Mouse (Mus musculus) forebrain, embryonic 16.5 days (tissue): ENCODE measurements around the gene Epn2. TPM values are rescaled to one million over a fixed set of nuclear protein-coding genes. Genes with fewer than 3 reads are reported as not detected.

Experiments
- ATAC-seq: fragments of 200-750 bp; cut with Nextera tagmentation; 2 replicates; pipeline ENCODE4 v1.8.0; 2017; ENCODE audit warnings: mild to moderate bottlenecking, moderate library complexity
- H3K27ac ChIP-seq: fragments of 300-500 bp; sonication (generic); 2 replicates; pipeline ENCODE4 v1.5.1; 2014; ENCODE audit warnings: low read length, control low read depth
- H3K27me3 ChIP-seq: fragments of 300-500 bp; sonication (generic); replicated peaks from 2 replicates; pipeline ENCODE4 v1.6.1; 2014; ENCODE audit warnings: low read length; ENCODE audit not compliant: control insufficient read depth, insufficient read depth
- H3K36me3 ChIP-seq: fragments of 300-500 bp; sonication (generic); 2 replicates; pipeline ENCODE4 v1.6.1; 2014; ENCODE audit not compliant: control insufficient read depth, insufficient read depth
- H3K4me1 ChIP-seq: fragments of 300-500 bp; sonication (generic); replicated peaks from 2 replicates; pipeline ENCODE4 v1.6.1; 2014; ENCODE audit warnings: low read length; ENCODE audit not compliant: control insufficient read depth, insufficient read depth
- H3K4me2 ChIP-seq: fragments of 300-500 bp; sonication (generic); 2 replicates; pipeline ENCODE4 v1.6.1; 2014; ENCODE audit warnings: mild to moderate bottlenecking, low read length, control low read depth
- H3K4me3 ChIP-seq: fragments of 300-500 bp; sonication (generic); replicated peaks from 2 replicates; pipeline ENCODE4 v1.5.1; 2014; ENCODE audit warnings: mild to moderate bottlenecking, low read length, control low read depth
- H3K9ac ChIP-seq: fragments of 300-500 bp; sonication (generic); replicated peaks from 2 replicates; pipeline ENCODE4 v1.6.1; 2014; ENCODE audit warnings: low read depth, low read length, control low read depth
- H3K9me3 ChIP-seq: fragments of 300-500 bp; sonication (generic); 2 replicates; pipeline ENCODE4 v1.6.1; 2016; ENCODE audit warnings: low read length; ENCODE audit not compliant: control insufficient read depth
- WGBS: fragments of 180-500 bp; shearing (Covaris S2); extraction: QIAGEN DNeasy Blood & Tissue Kit; methylation state at CpG from one replicate; pipeline ENCODE4 v1.1.7; 2014; 5-methylcytosine and 5-hydroxymethylcytosine counted together
- polyA plus RNA-seq: library from polyadenylated mRNA; unstranded; fragments of >200 nt; fragmentation: Nextera tagmentation; extraction: Ambion mirVana; gene quantifications from 2 replicates; pipeline ENCODE4 v1.2.1, GENCODE M21; 2015

The Epn2 gene
- polyA plus RNA-seq, 1 experiment from 2014 or later, result 92.8 TPM

- H3K36me3 ChIP-seq, result no peaks in the 10 kb centered on the region
- H3K4me3 ChIP-seq, result no peak overlapping the region
- ATAC-seq, result no peak
These were observed 26.3 kb downstream of the Epn2 start for GRCm38 (mm10) chr11:61553015-61553754.

DNA sequence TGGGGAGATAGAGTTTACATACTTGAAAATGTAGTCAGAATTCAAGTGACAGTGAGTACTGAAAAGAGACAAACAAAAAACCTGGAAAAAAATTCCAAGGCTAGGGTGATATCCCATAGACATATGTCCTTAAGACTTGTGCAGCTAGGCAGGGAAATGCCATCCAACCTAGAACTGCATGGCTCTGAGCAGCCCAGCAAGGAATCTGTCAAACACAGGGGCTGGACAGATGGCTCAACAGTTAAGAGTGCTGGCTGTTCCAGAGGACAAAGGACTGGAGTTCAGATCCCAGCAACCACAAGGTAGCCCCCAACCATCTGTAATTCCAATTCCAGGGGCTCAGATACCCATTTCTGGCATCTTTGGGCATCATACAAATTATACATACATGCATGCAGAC, 28.9 kb downstream of the Epn2 start:
- H3K4me3 ChIP-seq, result no peak overlapping the region
- no peak overlapping the region for H3K27ac ChIP-seq
- peaks cover 12% of the 10 kb centered on the region for H3K4me1 ChIP-seq
- H3K4me2 ChIP-seq, result no peak overlapping the region
- H3K27me3 ChIP-seq, result no peaks in the 10 kb centered on the region
- H3K9me3 ChIP-seq, result no peaks in the 10 kb centered on the region
- no peak overlapping the region for H3K9ac ChIP-seq
- H3K36me3 ChIP-seq, result no peaks in the 10 kb centered on the region
- no peak for ATAC-seq

More at GRCm38 (mm10) chr11:61553015-61553754, 26.3 kb downstream of the Epn2 start:
- WGBS, result 67% methylated on average over 3 of the region's 3 CpGs
- Histone ChIP-seq H3K9me3 (no peaks in the 10 kb centered on the region), H3K4me1 (peaks cover 12% of the 10 kb centered on the region), H3K4me2 (no peak overlapping the region), H3K27ac (no peak overlapping the region), H3K9ac (no peak overlapping the region), H3K27me3 (no peaks in the 10 kb centered on the region)

GRCm38 (mm10) chr11:61547710-61548109, 31.8 kb downstream of the Epn2 start:
- no peak for ATAC-seq
- H3K27ac ChIP-seq, result no peak overlapping the region
- H3K4me1 ChIP-seq, result 0 out of 2 replicates have a peak, but pooled peaks cover 2% of the 10 kb centered on the region
- no peaks in the 10 kb centered on the region for H3K9me3 ChIP-seq
- no peaks in the 10 kb centered on the region for H3K36me3 ChIP-seq
- H3K9ac ChIP-seq, result no peak overlapping the region
- WGBS, result 93% methylated on average over 4 of the region's 4 CpGs
- no peak overlapping the region for H3K4me3 ChIP-seq
- H3K4me2 ChIP-seq, result no peak overlapping the region
- H3K27me3 ChIP-seq, result no peaks in the 10 kb centered on the region

DNA sequence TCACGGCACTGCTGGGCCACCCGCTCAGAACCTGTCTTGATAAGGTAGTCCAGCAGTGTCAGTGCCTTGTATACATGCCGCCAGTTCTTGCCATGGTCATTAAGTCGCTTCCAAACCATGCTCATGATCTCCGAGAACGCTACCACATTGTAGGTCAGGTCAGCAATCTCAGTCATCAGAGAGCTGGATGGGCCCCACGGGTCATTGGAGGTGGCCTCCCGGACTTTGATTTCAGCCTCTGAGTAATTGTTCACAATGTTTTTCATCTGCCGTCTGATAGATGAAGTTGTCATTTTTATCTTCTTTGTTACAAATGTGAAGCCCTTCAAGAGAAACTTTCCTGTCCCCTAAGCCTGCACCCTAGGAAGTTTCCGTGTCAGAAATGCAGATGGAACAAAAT, 33.0 kb downstream of the Epn2 start:
- no peaks in the 10 kb centered on the region for H3K27me3 ChIP-seq
- H3K4me3 ChIP-seq, result no peak overlapping the region
- H3K27ac ChIP-seq, result no peak overlapping the region
- H3K9ac ChIP-seq, result no peak overlapping the region
- H3K36me3 ChIP-seq, result no peaks in the 10 kb centered on the region
- no peak for ATAC-seq
- 0 out of 2 replicates have a peak, but pooled peaks cover 2% of the 10 kb centered on the region for H3K4me1 ChIP-seq
- WGBS, result 95% methylated on average over 10 of the region's 10 CpGs
- H3K9me3 ChIP-seq, result no peaks in the 10 kb centered on the region
- no peak overlapping the region for H3K4me2 ChIP-seq

DNA sequence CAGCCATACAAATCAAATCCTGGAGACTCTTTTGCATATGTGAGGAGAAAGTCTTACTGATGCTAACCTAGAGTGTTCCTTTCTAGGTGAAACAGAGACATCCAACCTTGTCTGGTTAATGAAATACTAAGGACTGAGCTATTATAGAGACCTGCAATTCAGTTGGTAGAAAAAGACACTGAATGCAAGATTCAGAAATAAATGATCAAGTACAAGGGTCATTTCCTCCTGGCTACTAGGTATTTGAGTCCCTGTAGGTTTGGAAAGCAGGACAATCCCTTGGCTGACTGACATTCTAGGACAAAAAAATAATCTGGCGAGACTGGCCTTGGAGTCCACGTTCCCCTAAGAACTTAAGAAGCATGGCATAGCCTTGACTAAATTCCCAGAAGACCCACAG, 33.9 kb downstream of the Epn2 start:
- Histone ChIP-seq H3K27ac (no peak overlapping the region), H3K9me3 (no peaks in the 10 kb centered on the region), H3K4me3 (no peak overlapping the region), H3K36me3 (no peaks in the 10 kb centered on the region), H3K4me1 (0 out of 2 replicates have a peak, but pooled peaks cover under 1% of the 10 kb centered on the region), H3K27me3 (no peaks in the 10 kb centered on the region), H3K9ac (no peak overlapping the region), H3K4me2 (no peak overlapping the region)
- 93% methylated on average over 2 of the region's 2 CpGs for WGBS
- ATAC-seq, result no peak

- H3K27me3 ChIP-seq, result no peaks in the 10 kb centered on the region
- H3K9ac ChIP-seq, result no peak overlapping the region
- no peaks in the 10 kb centered on the region for H3K36me3 ChIP-seq
- H3K4me2 ChIP-seq, result no peak overlapping the region
- no peak overlapping the region for H3K4me3 ChIP-seq
- H3K4me1 ChIP-seq, result no peaks in the 10 kb centered on the region
- H3K27ac ChIP-seq, result no peak overlapping the region
- no peak for ATAC-seq
- H3K9me3 ChIP-seq, result no peaks in the 10 kb centered on the region
- 89% methylated on average over 2 of the region's 2 CpGs for WGBS
These were observed 38.4 kb downstream of the Epn2 start for GRCm38 (mm10) chr11:61541106-61541505.

DNA sequence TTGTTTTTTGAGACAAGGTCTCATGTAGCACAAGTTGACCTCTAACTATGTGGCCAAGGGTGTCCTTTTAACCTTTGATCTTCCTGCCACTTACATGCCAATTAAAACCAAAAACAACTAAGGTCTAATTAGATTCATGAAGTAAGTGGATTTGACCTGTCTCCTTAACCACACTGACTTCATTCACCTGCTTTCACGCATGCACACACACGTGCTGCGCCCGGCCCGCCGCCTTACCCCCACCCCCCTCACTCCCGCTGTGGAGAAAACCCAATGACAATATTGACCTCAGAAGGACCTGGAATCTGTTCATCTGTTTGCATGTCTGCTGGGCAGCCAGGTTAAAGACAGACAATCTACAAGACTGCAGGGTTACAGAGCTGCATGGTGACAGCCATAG, 38.8 kb downstream of the Epn2 start:
- Histone ChIP-seq H3K4me2 (no peak overlapping the region), H3K36me3 (no peaks in the 10 kb centered on the region), H3K27me3 (no peaks in the 10 kb centered on the region), H3K9me3 (no peaks in the 10 kb centered on the region), H3K4me1 (no peaks in the 10 kb centered on the region), H3K9ac (no peak overlapping the region), H3K4me3 (no peak overlapping the region), H3K27ac (no peak overlapping the region)
- no peak for ATAC-seq
- 78% methylated on average over 7 of the region's 7 CpGs for WGBS

DNA sequence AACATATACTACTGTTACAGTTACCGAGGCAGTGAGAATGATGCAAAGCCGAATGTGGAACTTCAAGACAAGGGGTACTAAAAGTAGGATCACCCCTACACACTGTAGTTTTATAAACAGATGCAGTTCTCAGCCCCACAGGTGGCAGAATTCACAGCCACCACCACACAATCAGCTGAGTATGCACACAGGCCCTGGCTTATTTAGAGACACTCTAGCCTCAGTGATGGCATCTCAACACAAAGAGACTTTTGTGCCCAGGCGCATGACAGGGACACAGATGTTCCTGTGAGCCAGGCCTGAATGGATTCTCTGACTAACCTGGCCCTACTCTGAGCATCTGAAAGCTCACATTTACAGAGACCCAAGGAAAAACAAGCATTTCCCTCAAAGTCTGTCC, 42.1 kb downstream of the Epn2 start:
- Histone ChIP-seq H3K36me3 (no peaks in the 10 kb centered on the region), H3K4me3 (no peak overlapping the region), H3K4me1 (no peaks in the 10 kb centered on the region), H3K9me3 (no peaks in the 10 kb centered on the region), H3K27me3 (no peaks in the 10 kb centered on the region), H3K27ac (no peak overlapping the region), H3K9ac (no peak overlapping the region), H3K4me2 (no peak overlapping the region)
- ATAC-seq, result no peak
- 88% methylated on average over 3 of the region's 3 CpGs for WGBS

GRCm38 (mm10) chr11:61536952-61537351, 42.5 kb downstream of the Epn2 start:
- no peak for ATAC-seq
- no peaks in the 10 kb centered on the region for H3K4me1 ChIP-seq
- H3K9me3 ChIP-seq, result no peaks in the 10 kb centered on the region
- no peak overlapping the region for H3K27ac ChIP-seq
- 71% methylated on average over 3 of the region's 3 CpGs for WGBS
- H3K36me3 ChIP-seq, result no peaks in the 10 kb centered on the region
- H3K27me3 ChIP-seq, result no peaks in the 10 kb centered on the region
- H3K4me3 ChIP-seq, result no peak overlapping the region
- no peak overlapping the region for H3K4me2 ChIP-seq
- no peak overlapping the region for H3K9ac ChIP-seq

DNA sequence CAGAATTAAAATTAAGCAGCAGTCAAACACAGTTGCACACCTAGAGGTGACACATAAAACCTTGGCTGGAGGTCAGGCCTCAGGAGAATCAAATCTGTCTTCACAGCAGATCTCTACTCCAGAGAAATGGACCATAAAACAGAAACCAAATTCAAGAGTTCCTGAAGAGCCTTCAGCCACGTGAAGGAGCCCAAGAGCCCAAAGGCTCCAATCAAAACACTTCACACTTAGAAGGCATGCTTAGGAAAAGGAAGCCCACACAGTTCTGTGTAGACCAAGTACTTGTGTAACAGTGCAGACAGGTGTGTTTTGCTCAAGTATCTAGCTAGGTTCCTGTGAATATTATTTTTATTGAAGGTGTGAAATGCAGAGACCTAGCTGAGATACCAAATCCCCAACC, 44.0 kb downstream of the Epn2 start:
- Histone ChIP-seq H3K4me1 (no peaks in the 10 kb centered on the region), H3K27me3 (no peaks in the 10 kb centered on the region), H3K4me2 (no peak overlapping the region), H3K27ac (no peak overlapping the region), H3K9ac (no peak overlapping the region), H3K36me3 (no peaks in the 10 kb centered on the region), H3K4me3 (no peak overlapping the region), H3K9me3 (no peaks in the 10 kb centered on the region)
- ATAC-seq, result no peak
- whole genome bisulfite sequencing, result 67% methylated on average over 1 of the region's 1 CpGs
